Mouse (Mus musculus) midbrain, embryonic 12.5 days (tissue): ENCODE measurements around the gene Nppc. TPM values are rescaled to one million over a fixed set of nuclear protein-coding genes. Genes with fewer than 3 reads are reported as not detected.

Source experiments
- ATAC-seq: fragments of 200-750 bp; cut with Nextera tagmentation; 2 replicates; pipeline ENCODE4 v1.8.0; 2017; ENCODE audit warnings: low read depth, moderate TSS enrichment, moderate library complexity; ENCODE audit not compliant: low FRiP score
- H3K27ac ChIP-seq: fragments of 300-500 bp; sonication (generic); replicated peaks from 2 replicates; pipeline ENCODE4 v1.5.1; 2016; ENCODE audit warnings: mild to moderate bottlenecking
- H3K27me3 ChIP-seq: fragments of 300-500 bp; sonication (generic); 2 replicates; pipeline ENCODE4 v1.6.1; 2016; ENCODE audit warnings: mild to moderate bottlenecking
- H3K36me3 ChIP-seq: fragments of 300-500 bp; sonication (generic); 2 replicates; pipeline ENCODE4 v1.6.1; 2016
- H3K4me1 ChIP-seq: fragments of 300-500 bp; sonication (generic); 2 replicates; pipeline ENCODE4 v1.6.1; 2016
- H3K4me2 ChIP-seq: fragments of 300-500 bp; sonication (generic); replicated peaks from 2 replicates; pipeline ENCODE4 v1.6.1; 2016; ENCODE audit warnings: mild to moderate bottlenecking, moderate library complexity
- H3K4me3 ChIP-seq: fragments of 300-500 bp; sonication (generic); 2 replicates; pipeline ENCODE4 v1.5.1; 2016; ENCODE audit warnings: mild to moderate bottlenecking
- H3K9ac ChIP-seq: fragments of 300-500 bp; sonication (generic); replicated peaks from 2 replicates; pipeline ENCODE4 v1.6.1; 2016; ENCODE audit warnings: mild to moderate bottlenecking, moderate library complexity
- H3K9me3 ChIP-seq: fragments of 300-500 bp; sonication (generic); 2 replicates; pipeline ENCODE4 v1.6.1; 2016; ENCODE audit warnings: mild to moderate bottlenecking
- WGBS: fragments of 180-500 bp; shearing (Covaris S2); methylation state at CpG from one replicate; pipeline ENCODE4 v1.1.7; 2016; 5-methylcytosine and 5-hydroxymethylcytosine counted together
- microRNA-seq: library from miRNA; unstranded; fragments of <30 nt; microRNA quantifications from one replicate; pipeline ENCODE4, GENCODE M21; 2017
- polyA plus RNA-seq: library from polyadenylated mRNA; unstranded; fragments of >200 nt; fragmentation: Nextera tagmentation; extraction: Ambion mirVana; gene quantifications from 2 replicates; pipeline ENCODE4 v1.2.1, GENCODE M21; 2016

The Nppc gene
- polyA plus RNA-seq, 1 experiment from 2014 or later = 1.2 TPM

DNA sequence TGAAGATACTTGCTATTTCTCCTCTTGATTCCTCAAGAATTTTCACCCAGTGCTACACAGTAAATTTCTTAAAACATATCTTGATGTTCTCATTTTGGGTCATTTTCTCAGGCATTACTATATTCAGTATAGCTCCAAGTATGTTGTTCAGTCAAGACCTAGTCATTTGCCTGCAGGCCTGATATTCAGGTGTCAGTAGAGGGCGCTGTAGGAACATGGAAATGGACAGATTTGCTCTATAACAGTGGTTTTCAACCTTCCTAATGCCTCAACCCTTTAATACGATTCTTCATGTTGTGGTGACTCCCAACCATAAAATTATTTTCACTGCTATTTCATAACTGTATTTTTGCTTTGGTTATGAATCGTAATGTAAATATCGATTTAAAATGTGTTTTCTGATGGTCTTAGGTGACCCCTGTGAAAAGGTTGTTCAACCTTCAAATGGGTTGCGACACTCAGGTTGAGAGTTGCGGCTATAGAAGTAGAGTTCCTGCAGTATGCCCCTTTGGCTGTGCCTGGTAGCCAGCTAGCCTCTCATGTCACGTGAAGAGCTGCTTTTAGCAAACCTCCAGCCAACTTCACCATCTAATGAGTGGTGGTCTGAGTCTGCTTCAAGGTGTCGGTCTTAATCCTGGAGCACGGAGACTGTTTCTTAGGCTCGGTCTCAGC, 51.8 kb downstream of the Nppc start:
- Histone ChIP-seq H3K36me3 (no peaks in the 10 kb centered on the region), H3K27ac (no peak overlapping the region), H3K27me3 (no peaks in the 10 kb centered on the region), H3K9me3 (no peaks in the 10 kb centered on the region), H3K4me1 (no peaks in the 10 kb centered on the region), H3K4me3 (no peak overlapping the region), H3K4me2 (no peak overlapping the region), H3K9ac (no peak overlapping the region)
- WGBS = 56% methylated on average over 10 of the region's 10 CpGs
- ATAC-seq = no peak

Small RNAs within 50 kb of the gene (microRNA-seq; reads per million reads assigned to microRNA genes)
- not detected for gene Gm22955

Other genes starting within 250 kb of the Nppc start
- not detected in 2 replicates for gene Nmur1, start 244.3 kb downstream of the Nppc start, polyA plus RNA-seq
- gene Tex44, start 244.2 kb downstream of the Nppc start, polyA plus RNA-seq = not detected in 2 replicates
- gene Ptma, start 143.8 kb downstream of the Nppc start, polyA plus RNA-seq = 2,626 and 2,824 TPM in 2 replicates
- 96.6 and 104 TPM in 2 replicates for gene Pde6d, start 87.9 kb downstream of the Nppc start, polyA plus RNA-seq
- gene Cops7b, start 87.7 kb downstream of the Nppc start, polyA plus RNA-seq = 62.4 and 62.6 TPM in 2 replicates
- 37.8 and 40.9 TPM in 2 replicates for gene Dis3l2, start 33.2 kb upstream of the Nppc start, polyA plus RNA-seq